16 mouse cellular contexts compared by ENCODE assay signal in the genomic region with DNA sequence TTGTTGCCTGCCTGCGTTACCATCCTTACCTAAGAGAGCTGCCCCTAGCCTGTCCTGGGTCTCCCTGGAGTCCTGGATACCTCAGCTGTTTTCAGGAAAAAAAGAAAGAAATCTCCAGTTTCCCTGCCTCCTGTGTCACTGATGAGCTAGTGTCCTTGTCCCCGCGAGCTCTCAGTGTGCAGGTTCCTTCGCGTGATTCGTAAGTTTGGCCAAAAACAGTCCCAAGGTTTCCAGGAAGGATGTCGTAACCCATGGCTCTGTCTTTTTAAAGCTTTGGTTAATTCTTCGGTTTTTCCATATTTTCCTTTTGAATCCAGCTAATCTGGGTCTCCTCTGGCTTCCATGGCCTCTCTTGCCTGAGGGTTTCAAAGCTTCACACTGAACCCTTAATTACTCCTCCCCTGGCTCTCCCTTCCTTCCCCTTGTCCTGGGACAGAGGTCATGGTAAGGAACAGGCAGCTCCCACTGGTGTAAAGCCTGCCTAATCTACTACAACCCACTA.
"Had no signal": no experiment of that assay in that cellular context is flagged by ENCODE, and none has a peak within 500 bp of the region (broad histone marks: within the 10 kb centered on the region; RNA-seq: fewer than 3 reads in every experiment).

No protein-coding gene starts in this region.

- H3K9me3 ChIP-seq: liver, embryonic 13.5 days; midbrain, embryonic 12.5 days; neural tube, embryonic 13.5 days; stomach, embryonic 15.5 days had no signal

- DNase-seq: kidney, postnatal 25 days; layer of hippocampus, adult 9-11 months; liver, embryonic 13.5 days; lung, adult 2 months; lung, postnatal 14 days; lung, postnatal 4 days; retina, postnatal 1 day; right cerebral cortex, postnatal 25 days; spleen, adult 18-20 months; thymus, postnatal 25 days had no signal

- H3K9ac ChIP-seq: liver, embryonic 13.5 days; midbrain, embryonic 12.5 days; neural tube, embryonic 13.5 days; stomach, embryonic 15.5 days had no signal

- H3K4me3 ChIP-seq: layer of hippocampus, adult 2 months; liver, embryonic 13.5 days; midbrain, embryonic 12.5 days; myocyte; neural tube, embryonic 13.5 days; stomach, embryonic 15.5 days had no signal

- H3K27ac ChIP-seq: kidney, postnatal 0 days; layer of hippocampus, adult 2 months; liver, embryonic 13.5 days; midbrain, embryonic 12.5 days; neural tube, embryonic 13.5 days; stomach, embryonic 15.5 days had no signal

- H3K27me3 ChIP-seq: liver, embryonic 13.5 days; midbrain, embryonic 12.5 days; neural tube, embryonic 13.5 days; stomach, embryonic 15.5 days had no signal

- H3K36me3 ChIP-seq: liver, embryonic 13.5 days; midbrain, embryonic 12.5 days; neural tube, embryonic 13.5 days; stomach, embryonic 15.5 days had no signal
